Mouse (Mus musculus): Measurements from ENCODE around the gene Rbl2. TPM values are rescaled to one million over a fixed set of nuclear protein-coding genes. Genes with fewer than 3 reads are reported as not detected.

Gene Rbl2
- polyA plus RNA-seq (2015; fragmentation: Nextera tagmentation; extraction: Ambion mirVana) = 14.8 and 16.5 TPM in 2 replicates

GRCm38 (mm10) chr8:91069834-91070233 is at the start of gene Rbl2:
Rbl2 (plus strand) TSS chr8:91070057.
- peaks cover 15% of the 10 kb centered on the region; the same call in 1 of the 2 replicates for H3K4me1 ChIP-seq (replicated peaks; ENCODE audit: insufficient read depth, low read length)
- no peaks in the 10 kb centered on the region for H3K36me3 ChIP-seq (ENCODE audit: insufficient read depth, low read length)
- peak within 1 kb of the TSS; percentile 79 for H3K9ac ChIP-seq (ENCODE audit: low read depth, low read length)
- DNase-seq (ENCODE audit: low spot score) (peak; percentile 97), ATAC-seq (replicated peaks; ENCODE audit: low FRiP score, low read depth) (peak; percentile 95)
- no peak for TF ChIP-seq CTCF (IDR thresholded peaks at IDR 0.05; ENCODE audit: low read depth)
- under 1% methylated on average over 25 of the region's 25 CpGs for WGBS
- H3K9me3 ChIP-seq (replicated peaks; ENCODE audit: low read length) = no peaks in the 10 kb centered on the region
- peak within 1 kb of the TSS; percentile 90 for H3K27ac ChIP-seq
- peak within 1 kb of the TSS; percentile 71 for H3K4me2 ChIP-seq (ENCODE audit: low read length)
- peak within 1 kb of the TSS; percentile 79 for H3K4me3 ChIP-seq (replicated peaks; ENCODE audit: low read depth, low read length)
- no peaks in the 10 kb centered on the region for H3K27me3 ChIP-seq (ENCODE audit: insufficient read depth, low read length)

- ATAC-seq (replicated peaks; ENCODE audit: low FRiP score, low read depth) (no peak), DNase-seq (ENCODE audit: low spot score) (peak; percentile 22)
- Histone ChIP-seq H3K27me3 (ENCODE audit: insufficient read depth, low read length) (no peaks in the 10 kb centered on the region), H3K36me3 (ENCODE audit: insufficient read depth, low read length) (peaks cover 48% of the 10 kb centered on the region), H3K9ac (ENCODE audit: low read depth, low read length) (no peak overlapping the region), H3K4me2 (ENCODE audit: low read length) (no peak overlapping the region), H3K4me3 (replicated peaks; ENCODE audit: low read depth, low read length) (no peak overlapping the region), H3K4me1 (replicated peaks; ENCODE audit: insufficient read depth, low read length) (no peaks in the 10 kb centered on the region), H3K9me3 (replicated peaks; ENCODE audit: low read length) (no peaks in the 10 kb centered on the region), H3K27ac (no peak overlapping the region)
- 84% methylated on average over 6 of the region's 6 CpGs for WGBS
- peak; percentile 40; the same call in 1 of the 2 replicates for TF ChIP-seq CTCF (IDR thresholded peaks at IDR 0.05; ENCODE audit: low read depth)
These were observed 35.4 kb upstream of the Rbl2 start for GRCm38 (mm10) chr8:91034417-91034816.

DNA sequence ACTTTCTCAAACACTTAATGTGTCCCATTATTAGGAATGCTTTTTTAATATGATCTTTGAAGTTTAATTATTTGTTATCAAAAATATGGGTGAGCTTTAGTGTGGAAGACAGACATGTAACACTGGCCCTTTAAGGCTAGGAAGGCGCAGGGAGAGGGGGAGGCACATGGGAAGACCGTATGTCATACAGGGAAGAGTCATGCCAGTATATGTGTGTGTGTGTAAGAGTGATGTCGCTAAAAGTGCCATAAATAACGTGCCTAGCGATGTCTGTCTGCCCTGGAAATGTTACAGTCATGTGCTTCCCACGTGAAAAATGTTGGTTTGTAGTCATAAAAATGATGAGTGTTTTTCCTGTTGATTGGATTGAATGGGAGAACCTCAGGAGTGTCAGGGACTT is 33.0 kb upstream of the Rbl2 start:
- Histone ChIP-seq H3K4me1 (replicated peaks; ENCODE audit: insufficient read depth, low read length) (no peaks in the 10 kb centered on the region), H3K9me3 (replicated peaks; ENCODE audit: low read length) (no peaks in the 10 kb centered on the region), H3K4me2 (ENCODE audit: low read length) (no peak overlapping the region), H3K27me3 (ENCODE audit: insufficient read depth, low read length) (no peaks in the 10 kb centered on the region), H3K27ac (no peak overlapping the region), H3K9ac (ENCODE audit: low read depth, low read length) (no peak overlapping the region), H3K36me3 (ENCODE audit: insufficient read depth, low read length) (peaks cover 50% of the 10 kb centered on the region), H3K4me3 (replicated peaks; ENCODE audit: low read depth, low read length) (no peak overlapping the region)
- TF ChIP-seq CTCF (IDR thresholded peaks at IDR 0.05; ENCODE audit: low read depth) = no peak
- no peak for ATAC-seq (replicated peaks; ENCODE audit: low FRiP score, low read depth)
- DNase-seq (ENCODE audit: low spot score) = no peak
- 45% methylated on average over 6 of the region's 6 CpGs for WGBS

GRCm38 (mm10) chr8:91038637-91039036 is 31.2 kb upstream of the Rbl2 start:
- Histone ChIP-seq H3K36me3 (ENCODE audit: insufficient read depth, low read length) (peaks cover 55% of the 10 kb centered on the region), H3K4me1 (replicated peaks; ENCODE audit: insufficient read depth, low read length) (no peaks in the 10 kb centered on the region), H3K4me3 (replicated peaks; ENCODE audit: low read depth, low read length) (no peak overlapping the region), H3K9me3 (replicated peaks; ENCODE audit: low read length) (no peaks in the 10 kb centered on the region), H3K27ac (no peak overlapping the region), H3K27me3 (ENCODE audit: insufficient read depth, low read length) (no peaks in the 10 kb centered on the region), H3K4me2 (ENCODE audit: low read length) (no peak overlapping the region), H3K9ac (ENCODE audit: low read depth, low read length) (no peak overlapping the region)
- no peak for ATAC-seq (replicated peaks; ENCODE audit: low FRiP score, low read depth)
- DNase-seq (ENCODE audit: low spot score) = no peak
- no peak for TF ChIP-seq CTCF (IDR thresholded peaks at IDR 0.05; ENCODE audit: low read depth)
- WGBS = 94% methylated on average over 1 of the region's 1 CpGs

DNA sequence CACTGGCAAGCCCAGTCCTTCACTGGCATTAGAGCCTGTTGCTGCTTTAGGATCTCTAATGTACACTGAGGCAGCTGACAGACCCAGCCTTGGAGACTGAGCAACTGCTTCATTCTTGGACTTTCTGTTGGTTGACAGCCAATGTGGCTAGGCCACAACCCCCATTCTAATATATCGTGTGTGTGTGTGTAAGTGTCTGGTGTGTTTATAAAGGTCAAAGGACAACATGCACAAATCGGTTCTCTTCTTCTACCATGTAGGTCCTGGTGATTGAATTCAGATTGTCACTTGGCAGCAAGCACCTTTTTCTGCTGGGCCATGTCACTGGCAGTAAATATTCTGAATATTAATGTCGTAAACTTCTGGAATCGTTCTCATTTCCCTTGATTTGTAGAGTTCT is 23.5 kb upstream of the Rbl2 start:
- Histone ChIP-seq H3K36me3 (ENCODE audit: insufficient read depth, low read length) (peaks cover 48% of the 10 kb centered on the region), H3K9ac (ENCODE audit: low read depth, low read length) (no peak overlapping the region), H3K4me1 (replicated peaks; ENCODE audit: insufficient read depth, low read length) (no peaks in the 10 kb centered on the region), H3K4me2 (ENCODE audit: low read length) (no peak overlapping the region), H3K4me3 (replicated peaks; ENCODE audit: low read depth, low read length) (no peak overlapping the region), H3K27ac (no peak overlapping the region), H3K27me3 (ENCODE audit: insufficient read depth, low read length) (no peaks in the 10 kb centered on the region), H3K9me3 (replicated peaks; ENCODE audit: low read length) (no peaks in the 10 kb centered on the region)
- ATAC-seq (replicated peaks; ENCODE audit: low FRiP score, low read depth) (no peak), DNase-seq (ENCODE audit: low spot score) (peak; percentile 65)
- WGBS = 49% methylated on average over 4 of the region's 4 CpGs
- TF ChIP-seq CTCF (IDR thresholded peaks at IDR 0.05; ENCODE audit: low read depth) = no peak

- Histone ChIP-seq H3K27ac (no peak overlapping the region), H3K36me3 (ENCODE audit: insufficient read depth, low read length) (peaks cover 19% of the 10 kb centered on the region), H3K4me1 (replicated peaks; ENCODE audit: insufficient read depth, low read length) (no peaks in the 10 kb centered on the region), H3K9ac (ENCODE audit: low read depth, low read length) (no peak overlapping the region), H3K4me3 (replicated peaks; ENCODE audit: low read depth, low read length) (no peak overlapping the region), H3K4me2 (ENCODE audit: low read length) (no peak overlapping the region), H3K9me3 (replicated peaks; ENCODE audit: low read length) (no peaks in the 10 kb centered on the region), H3K27me3 (ENCODE audit: insufficient read depth, low read length) (no peaks in the 10 kb centered on the region)
- WGBS = 41% methylated on average over 8 of the region's 8 CpGs
- no peak for ATAC-seq (replicated peaks; ENCODE audit: low FRiP score, low read depth)
- TF ChIP-seq CTCF (IDR thresholded peaks at IDR 0.05; ENCODE audit: low read depth) = no peak
- DNase-seq (ENCODE audit: low spot score) = peak; percentile 66
These were observed 18.8 kb upstream of the Rbl2 start for GRCm38 (mm10) chr8:91051037-91051436.

DNA sequence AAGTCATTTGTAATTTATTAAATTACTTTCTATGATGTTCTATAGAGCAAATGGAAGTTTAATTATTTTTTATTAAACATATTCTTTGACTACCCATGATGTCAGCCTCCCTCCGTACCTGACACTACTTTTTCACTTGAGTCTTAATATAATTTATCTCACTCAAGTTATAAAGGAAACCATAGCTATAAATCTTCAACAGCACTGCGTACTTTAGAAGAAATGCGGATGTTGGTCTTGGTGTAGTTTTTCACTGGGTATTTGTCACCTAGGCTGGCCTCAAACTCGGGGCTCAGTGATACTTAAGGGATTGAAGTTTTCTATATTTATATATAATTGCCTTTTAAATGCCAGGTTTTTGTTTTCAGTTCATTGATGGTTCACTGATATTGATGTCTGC is 15.4 kb upstream of the Rbl2 start:
- H3K27ac ChIP-seq = no peak overlapping the region
- H3K4me1 ChIP-seq (replicated peaks; ENCODE audit: insufficient read depth, low read length) = no peaks in the 10 kb centered on the region
- DNase-seq (ENCODE audit: low spot score) (no peak), ATAC-seq (replicated peaks; ENCODE audit: low FRiP score, low read depth) (no peak)
- H3K9ac ChIP-seq (ENCODE audit: low read depth, low read length) = no peak overlapping the region
- no peak overlapping the region for H3K4me3 ChIP-seq (replicated peaks; ENCODE audit: low read depth, low read length)
- no peak overlapping the region for H3K4me2 ChIP-seq (ENCODE audit: low read length)
- WGBS = 42% methylated on average over 4 of the region's 4 CpGs
- H3K27me3 ChIP-seq (ENCODE audit: insufficient read depth, low read length) = no peaks in the 10 kb centered on the region
- H3K9me3 ChIP-seq (replicated peaks; ENCODE audit: low read length) = no peaks in the 10 kb centered on the region
- no peak for TF ChIP-seq CTCF (IDR thresholded peaks at IDR 0.05; ENCODE audit: low read depth)
- peaks cover 6% of the 10 kb centered on the region; the same call in 1 of the 2 replicates for H3K36me3 ChIP-seq (ENCODE audit: insufficient read depth, low read length)

Measured in kidney, postnatal 0 days (tissue).